Mouse (Mus musculus): ENCODE data around the gene Irf4.
A peak's percentile ranks its signal among the peaks of the same experiment; 100 is the strongest.

Irf4 gene

DNA sequence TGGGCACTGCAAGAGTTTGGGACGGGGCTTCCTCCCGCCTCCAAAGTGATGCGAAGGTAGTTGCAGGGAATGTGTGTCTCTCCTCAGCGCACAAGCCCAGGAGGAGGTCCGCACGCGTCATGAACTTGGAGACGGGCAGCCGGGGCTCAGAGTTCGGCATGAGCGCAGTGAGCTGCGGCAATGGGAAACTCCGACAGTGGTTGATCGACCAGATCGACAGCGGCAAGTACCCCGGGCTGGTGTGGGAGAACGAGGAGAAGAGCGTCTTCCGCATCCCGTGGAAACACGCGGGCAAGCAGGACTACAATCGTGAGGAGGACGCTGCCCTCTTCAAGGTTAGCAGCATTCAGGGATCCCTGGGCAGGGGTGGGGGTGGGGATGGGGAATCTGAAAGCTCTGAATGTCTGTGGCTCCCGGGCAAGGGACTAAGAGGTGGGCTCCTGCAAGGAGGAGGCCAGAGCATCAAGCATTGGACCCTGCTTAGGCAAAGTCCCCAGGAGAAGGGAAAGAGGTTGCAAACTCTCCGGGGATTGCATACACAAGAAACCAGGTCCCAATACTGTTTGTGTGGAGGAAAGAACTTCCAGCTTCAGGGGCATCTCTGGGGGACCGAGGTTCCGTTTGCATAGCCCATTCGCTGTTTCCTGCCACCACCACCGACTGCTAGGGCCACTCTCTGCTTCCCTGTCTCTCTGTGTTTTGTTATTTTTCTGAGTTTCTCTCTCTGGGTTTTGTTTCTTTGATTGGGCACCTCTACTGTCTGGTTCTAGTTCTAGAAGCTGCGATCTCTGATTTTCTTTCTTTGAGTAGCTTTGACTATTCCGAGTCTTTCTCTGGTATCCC is 1.7 kb downstream of the Irf4 start:
- peaks cover 25% of the 10 kb centered on the region for H3K36me3 ChIP-seq (ENCODE audit: control insufficient read depth, insufficient read depth, low read length, poor library complexity, severe bottlenecking)
- no peaks in the 10 kb centered on the region for H3K27me3 ChIP-seq (ENCODE audit: control insufficient read depth, insufficient read depth, low read length, poor library complexity, severe bottlenecking)
- peak; percentile 76 for DNase-seq (ENCODE audit: low read depth, low spot score)

DNA sequence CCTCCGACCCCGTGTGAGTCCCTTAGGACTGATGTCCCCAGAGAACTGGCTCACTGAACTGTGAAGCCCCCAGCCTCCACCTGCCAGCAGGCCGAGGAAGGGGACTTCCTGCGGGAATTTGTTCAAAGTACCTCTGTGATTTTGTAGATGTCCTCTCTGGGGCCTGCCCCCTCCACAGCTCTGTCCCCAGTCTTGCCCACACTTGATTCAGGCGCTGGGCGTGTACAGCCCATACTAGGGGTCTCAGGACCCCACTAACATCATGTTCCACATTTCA is 2.2 kb downstream of the Irf4 start:
- DNase-seq (ENCODE audit: low read depth, low spot score) = no peak
- Histone ChIP-seq H3K36me3 (ENCODE audit: control insufficient read depth, insufficient read depth, low read length, poor library complexity, severe bottlenecking) (peaks cover 28% of the 10 kb centered on the region), H3K27me3 (ENCODE audit: control insufficient read depth, insufficient read depth, low read length, poor library complexity, severe bottlenecking) (no peaks in the 10 kb centered on the region)

DNA sequence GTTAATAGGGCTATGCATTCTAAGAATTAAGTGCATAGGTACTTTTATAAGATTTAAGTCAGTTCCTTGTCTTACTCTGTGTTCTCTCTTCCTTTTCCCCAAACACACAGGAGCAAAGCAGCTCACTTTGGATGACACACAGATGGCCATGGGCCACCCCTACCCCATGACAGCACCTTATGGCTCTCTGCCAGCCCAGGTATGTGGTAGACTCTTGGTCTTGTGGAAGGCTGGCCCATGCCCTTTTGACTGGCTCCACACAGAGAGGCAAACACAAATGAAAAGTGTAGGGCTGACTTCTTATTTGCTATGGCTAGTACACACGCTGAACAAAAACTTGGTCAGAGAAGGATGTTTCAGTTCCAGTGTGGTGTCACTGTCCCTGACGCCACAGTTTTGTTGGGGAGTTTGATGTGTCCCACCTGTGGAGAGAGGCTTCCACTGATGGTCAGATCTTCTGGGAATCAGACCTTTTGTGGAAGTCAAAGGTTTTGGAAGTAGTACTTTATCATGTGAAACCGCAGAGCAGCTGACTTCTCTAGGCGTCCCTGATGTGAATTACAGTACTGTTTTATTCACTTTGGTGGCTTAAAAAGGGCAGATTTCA is 3.7 kb downstream of the Irf4 start:
- peak; percentile 32 for DNase-seq (ENCODE audit: low read depth, low spot score)
- Histone ChIP-seq H3K27me3 (ENCODE audit: control insufficient read depth, insufficient read depth, low read length, poor library complexity, severe bottlenecking) (no peaks in the 10 kb centered on the region), H3K36me3 (ENCODE audit: control insufficient read depth, insufficient read depth, low read length, poor library complexity, severe bottlenecking) (peaks cover 38% of the 10 kb centered on the region)

DNA sequence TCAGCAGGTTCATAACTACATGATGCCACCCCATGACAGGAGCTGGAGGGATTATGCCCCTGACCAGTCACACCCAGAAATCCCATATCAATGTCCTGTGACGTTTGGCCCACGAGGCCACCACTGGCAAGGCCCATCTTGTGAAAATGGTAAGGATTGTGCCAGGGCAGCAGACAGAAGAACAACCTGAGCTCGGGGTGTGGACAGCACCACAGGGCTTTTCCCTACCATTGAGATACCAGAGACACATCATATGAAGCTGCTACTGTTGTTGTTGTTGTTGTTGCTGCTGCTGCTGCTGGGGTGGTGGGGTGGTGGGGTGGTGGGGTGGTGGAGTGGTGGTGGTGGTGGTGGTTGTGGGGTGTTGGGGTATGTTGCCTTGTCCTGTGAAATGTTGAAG is 4.4 kb downstream of the Irf4 start:
- Histone ChIP-seq H3K36me3 (ENCODE audit: control insufficient read depth, insufficient read depth, low read length, poor library complexity, severe bottlenecking) (peaks cover 40% of the 10 kb centered on the region), H3K27me3 (ENCODE audit: control insufficient read depth, insufficient read depth, low read length, poor library complexity, severe bottlenecking) (no peaks in the 10 kb centered on the region)
- DNase-seq (ENCODE audit: low read depth, low spot score) = peak; percentile 30

DNA sequence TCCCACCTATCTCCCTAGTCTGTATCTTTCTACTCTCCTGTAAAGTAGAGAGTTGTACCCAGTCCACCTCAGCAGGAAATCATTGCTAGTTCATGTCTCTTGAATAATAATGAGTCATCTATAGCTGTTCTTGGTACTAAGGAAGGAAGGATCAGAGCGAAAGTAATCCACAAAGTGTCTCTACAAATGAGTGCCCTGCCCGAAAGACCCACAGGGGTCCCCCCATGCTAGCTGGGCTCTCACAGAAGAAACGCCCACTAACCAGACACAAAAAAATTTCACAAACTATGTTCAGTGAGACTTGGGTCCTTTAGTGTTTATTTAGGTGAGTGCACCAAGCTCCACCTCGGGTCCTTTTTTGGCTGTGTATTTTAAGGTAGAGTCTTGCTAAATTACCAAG is 5.0 kb downstream of the Irf4 start:
- no peak for DNase-seq (ENCODE audit: low read depth, low spot score)
- Histone ChIP-seq H3K36me3 (ENCODE audit: control insufficient read depth, insufficient read depth, low read length, poor library complexity, severe bottlenecking) (peaks cover 42% of the 10 kb centered on the region), H3K27me3 (ENCODE audit: control insufficient read depth, insufficient read depth, low read length, poor library complexity, severe bottlenecking) (no peaks in the 10 kb centered on the region)

DNA sequence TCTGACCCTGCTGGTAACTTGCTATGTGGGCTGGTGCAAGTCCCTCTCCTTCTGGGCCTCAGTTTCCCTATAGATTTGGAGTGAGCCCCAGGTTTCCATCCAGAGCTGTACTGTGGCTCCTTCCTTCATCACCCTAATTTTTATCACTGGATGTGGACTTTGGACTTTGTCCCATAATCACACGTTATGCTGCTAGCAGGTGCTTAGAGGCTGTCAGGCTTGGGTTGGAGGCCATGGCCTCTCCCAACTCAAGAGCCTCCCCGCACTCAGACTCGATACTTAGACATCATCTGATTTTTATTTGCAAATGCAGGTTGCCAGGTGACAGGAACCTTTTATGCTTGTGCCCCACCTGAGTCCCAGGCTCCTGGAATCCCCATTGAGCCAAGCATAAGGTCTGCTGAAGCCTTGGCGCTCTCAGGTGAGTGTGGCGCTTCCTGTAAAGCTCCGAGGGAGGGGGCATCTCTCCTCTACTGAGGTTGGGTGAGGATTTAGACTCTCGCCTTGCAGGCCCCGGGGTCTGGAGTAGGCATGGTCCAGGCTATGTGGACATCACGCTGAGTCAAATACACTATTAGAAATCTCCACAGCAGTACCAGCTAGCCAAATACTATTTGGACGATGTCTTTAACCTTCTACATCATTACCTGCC is 5.9 kb downstream of the Irf4 start:
- DNase-seq (ENCODE audit: low read depth, low spot score) = peak; percentile 35
- Histone ChIP-seq H3K36me3 (ENCODE audit: control insufficient read depth, insufficient read depth, low read length, poor library complexity, severe bottlenecking) (peaks cover 50% of the 10 kb centered on the region), H3K27me3 (ENCODE audit: control insufficient read depth, insufficient read depth, low read length, poor library complexity, severe bottlenecking) (no peaks in the 10 kb centered on the region)

DNA sequence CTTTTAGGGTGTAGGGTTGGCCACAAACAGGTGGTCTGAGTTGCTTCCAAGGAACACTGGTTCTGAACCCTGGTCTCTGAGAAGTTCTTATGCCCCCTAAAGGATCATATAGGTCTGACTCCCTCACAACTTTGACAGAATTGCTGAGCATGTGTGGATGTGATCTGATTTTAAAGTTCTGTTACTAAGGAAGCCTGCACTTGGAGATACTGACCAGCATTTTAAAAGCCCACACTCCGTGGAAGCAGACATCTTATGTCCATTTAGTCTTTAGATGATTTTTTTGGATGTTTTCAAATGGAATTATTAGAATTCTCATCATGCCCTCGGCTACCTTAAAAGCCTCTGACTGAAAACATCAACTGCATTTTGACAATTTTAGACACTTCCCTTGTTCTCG is 6.6 kb downstream of the Irf4 start:
- Histone ChIP-seq H3K27me3 (ENCODE audit: control insufficient read depth, insufficient read depth, low read length, poor library complexity, severe bottlenecking) (no peaks in the 10 kb centered on the region), H3K36me3 (ENCODE audit: control insufficient read depth, insufficient read depth, low read length, poor library complexity, severe bottlenecking) (peaks cover 51% of the 10 kb centered on the region)
- DNase-seq (ENCODE audit: low read depth, low spot score) = peak; percentile 38

DNA sequence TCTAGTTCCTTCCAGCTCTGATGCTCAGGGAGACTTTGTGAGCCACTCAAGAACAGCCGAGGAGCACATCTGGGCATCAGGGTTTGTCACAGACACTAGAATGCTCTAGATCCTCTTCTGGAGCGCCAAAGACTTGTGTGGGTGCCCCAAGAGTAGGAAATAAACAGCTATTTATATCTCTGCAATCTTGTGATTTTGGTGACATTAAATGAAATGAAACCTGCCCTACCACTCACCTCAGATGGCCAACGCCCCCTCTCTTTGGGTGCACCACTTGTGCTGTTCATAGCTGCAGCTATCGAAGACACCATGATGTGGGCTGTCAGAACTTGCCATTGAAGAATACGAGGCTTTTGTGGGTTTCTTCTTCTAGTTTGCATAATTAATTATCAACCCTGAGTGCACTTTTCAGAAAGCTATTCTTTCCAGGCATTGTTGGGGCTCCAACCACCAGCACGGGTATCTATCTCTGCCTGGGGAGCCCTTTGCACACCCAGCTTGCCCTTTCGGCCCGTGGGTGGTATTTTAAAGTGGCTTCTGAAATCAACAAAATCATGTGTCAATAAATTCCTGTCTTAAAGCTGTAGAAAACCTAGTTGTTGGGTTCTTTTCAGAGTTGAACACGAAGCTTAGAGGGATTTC is 7.1 kb downstream of the Irf4 start:
- peak; percentile 74 for DNase-seq (ENCODE audit: low read depth, low spot score)
- Histone ChIP-seq H3K36me3 (ENCODE audit: control insufficient read depth, insufficient read depth, low read length, poor library complexity, severe bottlenecking) (peaks cover 51% of the 10 kb centered on the region), H3K27me3 (ENCODE audit: control insufficient read depth, insufficient read depth, low read length, poor library complexity, severe bottlenecking) (no peaks in the 10 kb centered on the region)

DNA sequence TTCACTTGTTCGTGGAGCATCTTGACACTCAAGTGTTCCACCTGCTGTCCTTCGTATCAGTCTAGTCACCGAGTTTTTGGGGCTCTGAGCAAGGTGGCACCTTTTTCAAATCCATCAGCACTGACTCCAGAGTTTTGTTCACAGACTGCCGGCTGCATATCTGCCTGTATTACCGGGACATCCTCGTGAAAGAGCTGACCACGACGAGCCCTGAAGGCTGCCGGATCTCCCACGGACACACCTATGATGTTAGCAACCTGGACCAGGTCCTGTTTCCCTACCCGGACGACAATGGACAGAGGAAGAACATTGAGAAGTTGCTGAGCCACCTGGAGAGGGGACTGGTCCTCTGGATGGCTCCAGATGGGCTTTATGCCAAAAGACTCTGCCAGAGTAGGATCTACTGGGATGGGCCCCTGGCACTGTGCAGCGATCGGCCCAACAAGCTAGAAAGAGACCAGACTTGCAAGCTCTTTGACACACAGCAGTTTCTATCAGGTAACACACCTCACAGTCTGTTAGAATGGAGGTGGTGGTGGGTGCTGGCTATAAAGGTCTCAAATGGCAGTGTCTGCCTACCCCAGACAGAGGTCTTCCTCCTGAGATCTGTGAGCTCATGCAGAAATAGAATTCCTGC is 8.4 kb downstream of the Irf4 start:
- H3K36me3 ChIP-seq (ENCODE audit: control insufficient read depth, insufficient read depth, low read length, poor library complexity, severe bottlenecking) = peaks cover 49% of the 10 kb centered on the region
- H3K27me3 ChIP-seq (ENCODE audit: control insufficient read depth, insufficient read depth, low read length, poor library complexity, severe bottlenecking) = no peaks in the 10 kb centered on the region
- DNase-seq (ENCODE audit: low read depth, low spot score) = peak; percentile 20

DNA sequence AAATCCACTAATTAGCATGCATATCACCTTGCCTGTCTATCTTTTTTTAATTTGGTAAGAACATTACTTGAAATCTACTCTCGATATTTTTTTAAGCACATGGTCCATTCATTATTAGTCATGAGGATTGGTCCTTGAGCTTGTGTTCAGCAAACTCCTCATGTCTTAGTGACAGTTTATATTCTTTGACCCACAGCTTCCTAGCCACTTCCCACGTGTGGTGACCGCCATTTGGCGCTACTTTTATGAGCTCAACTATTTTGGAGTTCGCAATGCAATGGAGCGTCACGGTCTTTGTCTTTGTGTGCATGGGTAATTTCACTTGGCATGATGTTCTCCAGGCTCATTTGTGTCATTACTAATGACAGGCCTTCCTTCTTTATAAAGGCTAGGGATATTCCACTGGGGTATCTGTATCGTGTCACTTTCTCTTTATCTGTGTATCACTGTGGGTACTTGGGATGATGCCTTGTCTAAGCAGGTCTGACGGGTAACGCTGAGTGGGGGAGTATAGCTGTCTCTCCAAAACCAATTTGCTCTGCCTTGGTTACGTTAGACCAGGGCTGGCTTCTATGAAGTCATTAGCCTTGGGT is 9.9 kb downstream of the Irf4 start:
- H3K36me3 ChIP-seq (ENCODE audit: control insufficient read depth, insufficient read depth, low read length, poor library complexity, severe bottlenecking) = peaks cover 46% of the 10 kb centered on the region
- no peaks in the 10 kb centered on the region for H3K27me3 ChIP-seq (ENCODE audit: control insufficient read depth, insufficient read depth, low read length, poor library complexity, severe bottlenecking)
- DNase-seq (ENCODE audit: low read depth, low spot score) = peak; percentile 35

DNA sequence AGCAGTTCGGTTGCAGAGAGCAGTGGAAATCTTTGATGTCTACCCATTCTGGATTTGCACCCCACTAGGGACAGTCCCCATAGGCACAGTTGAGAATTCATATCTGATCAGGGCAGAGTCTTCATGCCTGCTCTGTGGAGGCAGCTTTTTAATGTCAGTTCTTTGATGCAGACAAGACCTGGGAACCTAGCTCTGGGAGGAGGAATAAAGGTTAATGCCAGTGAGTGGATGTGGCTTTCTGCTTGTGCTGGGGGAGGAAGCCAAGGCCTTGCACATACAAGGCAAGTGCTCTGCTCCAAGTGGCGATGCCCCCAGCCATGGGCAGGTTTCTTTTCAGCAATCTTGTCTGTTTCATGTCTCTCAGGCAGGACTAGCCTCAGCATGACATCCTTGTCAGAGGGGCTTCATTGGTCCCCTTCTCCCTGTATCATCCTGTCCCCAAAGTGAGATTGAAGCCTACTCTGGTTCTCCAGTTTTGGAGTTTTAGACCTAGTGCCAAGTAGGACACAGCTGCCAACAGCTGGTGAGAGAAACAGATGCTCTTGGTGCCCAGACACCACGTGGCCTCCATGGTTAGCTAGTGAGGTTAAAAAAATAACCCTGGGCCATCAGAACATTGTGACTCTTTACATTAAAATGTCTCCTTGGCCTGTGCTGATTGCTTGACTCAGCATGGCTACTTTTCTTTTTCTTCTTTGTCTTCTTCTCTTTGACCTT is 11.5 kb downstream of the Irf4 start:
- no peaks in the 10 kb centered on the region for H3K27me3 ChIP-seq (ENCODE audit: control insufficient read depth, insufficient read depth, low read length, poor library complexity, severe bottlenecking)
- DNase-seq (ENCODE audit: low read depth, low spot score) = peak; percentile 53
- peaks cover 46% of the 10 kb centered on the region for H3K36me3 ChIP-seq (ENCODE audit: control insufficient read depth, insufficient read depth, low read length, poor library complexity, severe bottlenecking)

DNA sequence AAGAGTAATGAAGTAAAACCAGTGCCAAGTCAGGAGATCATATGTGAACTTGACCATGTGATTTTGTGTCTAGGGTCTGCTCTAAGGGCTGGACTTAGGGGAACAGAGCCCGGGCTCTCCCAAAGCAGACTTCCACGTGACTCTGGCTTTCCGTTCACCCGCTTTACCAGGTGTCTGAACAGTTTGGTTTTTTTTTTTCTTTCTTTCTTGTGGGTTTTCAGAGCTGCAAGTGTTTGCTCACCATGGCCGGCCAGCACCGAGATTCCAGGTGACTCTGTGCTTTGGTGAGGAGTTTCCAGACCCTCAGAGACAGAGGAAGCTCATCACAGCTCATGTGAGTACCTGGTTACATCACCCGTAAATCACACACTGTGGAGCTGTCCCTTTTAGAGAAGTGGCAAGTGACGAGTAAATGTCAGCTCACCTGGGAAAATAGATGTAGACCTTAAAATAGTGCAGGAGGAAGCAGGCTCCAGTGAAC is 12.2 kb downstream of the Irf4 start:
- DNase-seq (ENCODE audit: low read depth, low spot score) = peak; percentile 97
- Histone ChIP-seq H3K27me3 (ENCODE audit: control insufficient read depth, insufficient read depth, low read length, poor library complexity, severe bottlenecking) (no peaks in the 10 kb centered on the region), H3K36me3 (ENCODE audit: control insufficient read depth, insufficient read depth, low read length, poor library complexity, severe bottlenecking) (peaks cover 45% of the 10 kb centered on the region)

DNA sequence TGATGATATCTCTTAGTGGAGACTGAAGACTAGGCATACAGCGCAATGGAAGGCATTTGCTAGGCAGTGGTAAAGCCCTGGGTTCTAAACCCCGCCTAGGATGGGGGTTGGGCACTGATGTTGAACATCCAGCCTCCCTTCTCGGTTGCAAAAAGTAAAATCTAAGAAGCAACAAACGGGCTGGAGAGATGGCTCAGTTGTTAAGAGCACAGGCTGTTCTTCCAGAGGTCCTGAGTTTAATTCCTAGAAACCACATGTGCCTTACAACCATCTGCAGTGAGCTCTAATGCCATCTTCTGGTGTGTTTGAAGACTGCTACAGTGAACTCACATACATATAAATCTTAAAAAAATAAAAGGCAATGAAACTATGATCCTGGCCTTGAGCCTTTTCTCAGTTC is 13.2 kb downstream of the Irf4 start:
- peak; percentile 58 for DNase-seq (ENCODE audit: low read depth, low spot score)
- H3K36me3 ChIP-seq (ENCODE audit: control insufficient read depth, insufficient read depth, low read length, poor library complexity, severe bottlenecking) = peaks cover 39% of the 10 kb centered on the region
- no peaks in the 10 kb centered on the region for H3K27me3 ChIP-seq (ENCODE audit: control insufficient read depth, insufficient read depth, low read length, poor library complexity, severe bottlenecking)

Data from splenic B cell, adult 2 months (primary cell).